Mouse (Mus musculus): ENCODE data around the gene Klf7. TPM values are rescaled to one million over a fixed set of nuclear protein-coding genes. Genes with fewer than 3 reads are reported as not detected.

Klf7 gene
- total and polyA plus RNA-seq, 3 experiments: 1.6 to 3.1 TPM; not detected in 1

- H3K27me3 ChIP-seq (ENCODE audit: control insufficient read depth in 1 of 2, insufficient read depth in 2 of 2, low read length in 2 of 2): no peaks in the 10 kb centered on the region
- TF ChIP-seq MAFK (IDR thresholded peaks at IDR 0.05; ENCODE audit: borderline replicate concordance, low read depth, low read length) (no peak), TAL1 (IDR thresholded peaks at IDR 0.05; ENCODE audit: low read length) (no peak), ZMIZ1 (IDR thresholded peaks at IDR 0.05; ENCODE audit: low read depth, low read length) (no peak), CTCF (IDR thresholded peaks at IDR 0.05 in 2 of 3, conservative IDR thresholded peaks at IDR 0.05 in 1 of 3; ENCODE audit: control insufficient read depth in 1 of 3, insufficient read depth in 1 of 3, low read depth in 2 of 3, low read length in 3 of 3, poor library complexity in 1 of 3, severe bottlenecking in 1 of 3) (no peak), CHD2 (IDR thresholded peaks at IDR 0.05; ENCODE audit: low read length) (no peak), CHD1 (IDR thresholded peaks at IDR 0.05; ENCODE audit: low read depth, low read length) (no peak), ETS1 (IDR thresholded peaks at IDR 0.05; ENCODE audit: low read depth, low read length) (no peak), ELF1 (IDR thresholded peaks at IDR 0.05; ENCODE audit: low read depth, low read length) (no peak), GATA1 (IDR thresholded peaks at IDR 0.05; ENCODE audit: low read depth, low read length) (no peak), ZC3H11A (IDR thresholded peaks at IDR 0.05; ENCODE audit: low read depth, low read length) (no peak), NELFE (IDR thresholded peaks at IDR 0.05; ENCODE audit: low read depth, low read length) (no peak), POLR2AphosphoS2 (IDR thresholded peaks at IDR 0.05; ENCODE audit: low read length) (no peak), GABPA (IDR thresholded peaks at IDR 0.05; ENCODE audit: low read depth, low read length) (no peak), ZKSCAN1 (IDR thresholded peaks at IDR 0.05; ENCODE audit: low read depth, low read length) (no peak), UBTF (IDR thresholded peaks at IDR 0.05; ENCODE audit: borderline replicate concordance, insufficient read depth, low read depth, low read length) (no peak), NRF1 (IDR thresholded peaks at IDR 0.05; ENCODE audit: insufficient read depth, low read depth, low read length, poor library complexity, severe bottlenecking) (no peak), HCFC1 (IDR thresholded peaks at IDR 0.05; ENCODE audit: low read depth, low read length) (no peak), TBP (IDR thresholded peaks at IDR 0.05; ENCODE audit: low read depth, low read length) (no peak)
- no peak overlapping the region for H3K27ac ChIP-seq (ENCODE audit: control insufficient read depth, low read depth, low read length)
- peaks cover 0 to 2% of the 10 kb centered on the region in 2 experiments; a peak in 3 of 4 replicates for H3K4me1 ChIP-seq (ENCODE audit: control insufficient read depth in 1 of 2, insufficient read depth in 2 of 2, low read length in 2 of 2)
- H3K4me3 ChIP-seq (ENCODE audit: control insufficient read depth in 1 of 2, insufficient read depth in 1 of 2, low read depth in 2 of 2, low read length in 2 of 2): no peak overlapping the region
- H3K9ac ChIP-seq (ENCODE audit: control insufficient read depth, low read depth, low read length, poor library complexity, severe bottlenecking): no peak overlapping the region
- H3K9me3 ChIP-seq (replicated peaks; ENCODE audit: insufficient read depth, low read length): no peaks in the 10 kb centered on the region
- H3K36me3 ChIP-seq (ENCODE audit: control insufficient read depth in 1 of 2, insufficient read depth in 2 of 2, low read length in 2 of 2): peaks cover 0 to 3% of the 10 kb centered on the region in 2 experiments; a peak in 2 of 4 replicates
- no peaks in the 10 kb centered on the region for H3K79me2 ChIP-seq (ENCODE audit: control insufficient read depth, insufficient read depth, low read length, poor library complexity)
- no peak for DNase-seq (ENCODE audit: low read depth, low spot score)
Measured at GRCm38 (mm10) chr1:64070947-64071346, 51.1 kb downstream of the Klf7 start.

DNA sequence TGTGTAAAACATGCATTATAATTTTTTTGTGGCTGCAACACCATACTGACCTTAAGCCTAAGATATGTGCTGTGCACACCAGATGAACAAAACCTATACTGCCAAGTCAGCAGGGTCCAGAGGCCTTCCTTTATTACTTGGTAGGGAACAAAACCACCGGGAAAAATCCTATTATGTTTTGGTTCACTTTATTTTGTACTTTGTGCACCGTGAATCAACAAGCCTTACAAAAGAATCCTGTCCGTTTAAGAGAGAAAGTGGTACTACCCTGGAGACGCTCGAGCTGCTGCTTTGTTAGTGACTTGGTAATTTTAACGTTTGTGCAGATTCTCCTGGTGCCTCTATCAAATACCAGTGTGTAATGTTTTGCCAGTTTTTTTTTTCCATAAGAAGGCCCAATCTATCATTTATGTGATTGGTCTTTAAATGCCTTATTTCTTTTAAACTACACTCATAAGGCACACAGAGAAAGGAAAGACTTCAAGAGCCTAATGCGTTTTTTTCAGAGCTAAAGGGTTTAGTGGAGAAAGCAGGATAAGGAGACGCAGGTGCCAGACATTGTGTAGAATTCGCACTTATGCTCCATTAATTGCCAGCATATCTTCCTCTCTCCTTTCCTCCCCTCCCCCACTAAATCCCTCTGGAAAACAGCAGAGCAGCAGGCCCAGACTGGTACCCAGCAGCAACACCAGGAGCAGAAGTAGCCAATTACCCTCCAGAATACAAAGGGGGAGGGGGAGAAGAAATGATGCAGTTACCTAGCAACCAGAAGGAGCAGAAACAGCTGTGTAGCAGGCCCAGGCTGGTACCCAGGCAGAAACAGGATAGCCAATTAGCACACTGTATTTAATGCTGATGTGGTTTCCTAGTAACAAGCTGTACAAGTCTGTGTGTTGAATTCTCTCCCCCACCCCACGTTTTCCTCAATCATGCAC lies 55.5 kb downstream of the Klf7 start:
- TF ChIP-seq TAL1 (IDR thresholded peaks at IDR 0.05; ENCODE audit: low read length) (no peak), USF1 (IDR thresholded peaks at IDR 0.05; ENCODE audit: low read depth, low read length) (no peak), HCFC1 (IDR thresholded peaks at IDR 0.05; ENCODE audit: low read depth, low read length) (no peak), ZNF384 (IDR thresholded peaks at IDR 0.05; ENCODE audit: low read depth, low read length) (no peak), MYB (IDR thresholded peaks at IDR 0.05; ENCODE audit: low read depth, low read length) (no peak), POLR2AphosphoS2 (IDR thresholded peaks at IDR 0.05; ENCODE audit: low read length) (no peak), GABPA (IDR thresholded peaks at IDR 0.05; ENCODE audit: low read depth, low read length) (no peak)
- Histone ChIP-seq H3K79me2 (ENCODE audit: control insufficient read depth, insufficient read depth, low read length, poor library complexity) (no peaks in the 10 kb centered on the region; the same call in 1 of the 2 replicates), H3K27ac (ENCODE audit: control insufficient read depth, low read depth, low read length) (no peak overlapping the region), H3K4me1 (ENCODE audit: control insufficient read depth in 1 of 2, insufficient read depth in 2 of 2, low read length in 2 of 2) (no peaks in the 10 kb centered on the region), H3K4me3 (ENCODE audit: control insufficient read depth in 1 of 2, insufficient read depth in 1 of 2, low read depth in 2 of 2, low read length in 2 of 2) (no peak overlapping the region), H3K36me3 (ENCODE audit: control insufficient read depth in 1 of 2, insufficient read depth in 2 of 2, low read length in 2 of 2) (no peaks in the 10 kb centered on the region), H3K9ac (ENCODE audit: control insufficient read depth, low read depth, low read length, poor library complexity, severe bottlenecking) (no peak overlapping the region), H3K9me3 (replicated peaks; ENCODE audit: insufficient read depth, low read length) (no peaks in the 10 kb centered on the region), H3K27me3 (ENCODE audit: control insufficient read depth in 1 of 2, insufficient read depth in 2 of 2, low read length in 2 of 2) (no peaks in the 10 kb centered on the region)
- no peak for DNase-seq (ENCODE audit: low read depth, low spot score)

Data from MEL (cell line).